Mouse (Mus musculus): ENCODE data around the gene Anapc1. TPM values are rescaled to one million over a fixed set of nuclear protein-coding genes. Genes with fewer than 3 reads are reported as not detected.

The Anapc1 gene
- total and polyA plus RNA-seq, 3 experiments = 51.7 to 146 (median 92.0) TPM

DNA sequence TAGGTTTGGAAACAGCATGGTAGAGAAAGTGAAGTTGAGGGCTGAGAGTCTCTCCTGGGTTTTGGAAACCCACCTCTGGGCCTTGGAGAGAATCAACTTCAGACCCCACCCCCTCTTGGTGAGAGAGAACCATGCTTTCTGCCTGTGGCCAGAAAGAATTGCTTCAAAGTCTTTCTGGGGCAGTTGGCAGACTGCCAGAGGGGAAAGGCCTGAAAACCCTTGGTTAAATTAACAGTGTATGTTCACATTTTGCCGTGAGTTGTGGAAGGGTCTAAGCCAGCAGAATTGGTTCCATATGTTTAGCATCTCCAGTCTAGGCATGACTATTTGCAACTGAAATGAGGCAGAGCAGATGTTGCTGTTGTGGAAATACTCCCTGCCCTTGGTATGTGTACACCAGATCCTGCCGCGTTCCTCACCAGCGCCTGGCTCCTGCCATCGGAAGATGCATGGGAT is 26.4 kb upstream of the Anapc1 start:
- Histone ChIP-seq H3K36me3 (replicated peaks in 1 of 2; ENCODE audit: control insufficient read depth in 1 of 2, insufficient read depth in 1 of 2, low read length in 1 of 2) (no peaks in the 10 kb centered on the region), H3K9me3 (replicated peaks; ENCODE audit: low read length) (no peaks in the 10 kb centered on the region), H3K9ac (ENCODE audit: insufficient read depth, low read depth) (no peak overlapping the region), H3K4me2 (ENCODE audit: insufficient read depth, low read depth, poor library complexity, severe bottlenecking) (no peak overlapping the region), H3K27me3 (replicated peaks) (no peaks in the 10 kb centered on the region), H3K4me1 (ENCODE audit: control insufficient read depth in 1 of 2, insufficient read depth in 2 of 2) (peaks cover 0 to 2% of the 10 kb centered on the region in 2 experiments; a peak in 3 of 4 replicates), H3K4me3 (replicated peaks in 1 of 3; ENCODE audit: low read depth in 2 of 3, low read length in 2 of 3, poor library complexity in 1 of 3) (no peak overlapping the region), H3K27ac (ENCODE audit: insufficient read depth, low read depth) (no peak overlapping the region), H3K79me2 (replicated peaks; ENCODE audit: control insufficient read depth, extremely low read depth, insufficient read depth, poor library complexity, severe bottlenecking) (no peaks in the 10 kb centered on the region)
- in situ Hi-C loops (cut with MboI; ENCODE audit: low pct_ligation_motif_present, low pct_unique_long_range_greater_than_20kb, low sequenced_read_pairs) = no loop called here
- no peak for DNase-seq (ENCODE audit: extremely low read depth)
- TF ChIP-seq MAX (IDR thresholded peaks at IDR 0.05; ENCODE audit: low read length) (no peak), MAFK (IDR thresholded peaks at IDR 0.05; ENCODE audit: insufficient replicate concordance, low read length) (no peak), CHD1 (IDR thresholded peaks at IDR 0.05; ENCODE audit: low read depth, low read length) (no peak), NELFE (IDR thresholded peaks at IDR 0.05; ENCODE audit: low read depth, low read length) (no peak), SIN3A (IDR thresholded peaks at IDR 0.05; ENCODE audit: low read length) (no peak), POLR2A (IDR thresholded peaks at IDR 0.05; ENCODE audit: low read depth, low read length) (no peak), CTCF (conservative IDR thresholded peaks at IDR 0.05 in 1 of 2, IDR thresholded peaks at IDR 0.05 in 1 of 2; ENCODE audit: low read depth in 2 of 2, low read length in 2 of 2) (no peak), USF2 (conservative IDR thresholded peaks at IDR 0.05; ENCODE audit: low read depth, low read length) (no peak), MEF2A (IDR thresholded peaks at IDR 0.05; ENCODE audit: borderline replicate concordance, low read depth, low read length) (no peak), JUND (conservative IDR thresholded peaks at IDR 0.05; ENCODE audit: low read depth, low read length) (no peak), EP300 (IDR thresholded peaks at IDR 0.05; ENCODE audit: low read length) (no peak), E2F4 (IDR thresholded peaks at IDR 0.05; ENCODE audit: insufficient replicate concordance, low read depth, low read length) (no peak), JUN (IDR thresholded peaks at IDR 0.05; ENCODE audit: insufficient read depth, low read depth, low read length) (no peak), GABPA (IDR thresholded peaks at IDR 0.05; ENCODE audit: insufficient replicate concordance, low read depth, low read length) (no peak), ZC3H11A (IDR thresholded peaks at IDR 0.05; ENCODE audit: low read depth, low read length) (no peak), MYC (IDR thresholded peaks at IDR 0.05; ENCODE audit: low read depth, low read length) (no peak), HCFC1 (IDR thresholded peaks at IDR 0.05; ENCODE audit: low read depth, low read length) (no peak), BHLHE40 (IDR thresholded peaks at IDR 0.05; ENCODE audit: low read depth, low read length) (no peak)
- dilution Hi-C loops (cut with MboI; ENCODE audit: extremely low pct_ligation_motif_present, extremely low pct_unique_long_range_greater_than_20kb, low sequenced_read_pairs) = no loop called here

DNA sequence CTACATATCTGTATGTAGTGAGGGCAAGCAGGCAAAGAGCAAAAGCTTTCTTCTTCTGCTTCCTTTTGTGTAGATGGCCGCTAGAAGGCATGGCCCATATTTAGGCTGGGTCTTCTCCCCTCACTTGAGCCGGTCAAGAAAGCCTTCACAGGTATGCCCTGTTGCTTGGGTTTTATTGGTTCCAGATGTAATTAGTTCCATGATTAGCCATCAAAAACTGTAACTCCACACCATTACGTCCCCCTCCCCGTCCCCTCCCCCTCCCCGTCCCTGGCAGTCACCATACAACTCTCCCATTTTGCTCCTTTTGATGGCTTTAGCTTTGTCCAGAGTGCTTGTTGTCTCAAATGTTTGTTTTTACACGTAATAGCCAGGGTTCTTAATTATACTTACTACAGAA is 25.7 kb upstream of the Anapc1 start:
- DNase-seq (ENCODE audit: extremely low read depth) = no peak
- H3K27me3 ChIP-seq (replicated peaks) = no peaks in the 10 kb centered on the region
- in situ Hi-C loops (cut with MboI; ENCODE audit: low pct_ligation_motif_present, low pct_unique_long_range_greater_than_20kb, low sequenced_read_pairs) = no loop called here
- no peak overlapping the region for H3K9ac ChIP-seq (ENCODE audit: insufficient read depth, low read depth)
- no peak overlapping the region for H3K4me3 ChIP-seq (replicated peaks in 1 of 3; ENCODE audit: low read depth in 2 of 3, low read length in 2 of 3, poor library complexity in 1 of 3)
- TF ChIP-seq ZNF384 (IDR thresholded peaks at IDR 0.05; ENCODE audit: low read depth, low read length) (no peak), ETS1 (conservative IDR thresholded peaks at IDR 0.05; ENCODE audit: low read depth, low read length) (no peak), MAX (IDR thresholded peaks at IDR 0.05; ENCODE audit: low read length) (no peak), ZMIZ1 (IDR thresholded peaks at IDR 0.05; ENCODE audit: low read depth, low read length) (no peak), ZC3H11A (IDR thresholded peaks at IDR 0.05; ENCODE audit: low read depth, low read length) (no peak), JUN (IDR thresholded peaks at IDR 0.05; ENCODE audit: insufficient read depth, low read depth, low read length) (no peak), NELFE (IDR thresholded peaks at IDR 0.05; ENCODE audit: low read depth, low read length) (no peak), E2F4 (IDR thresholded peaks at IDR 0.05; ENCODE audit: insufficient replicate concordance, low read depth, low read length) (no peak), UBTF (IDR thresholded peaks at IDR 0.05; ENCODE audit: low read depth, low read length) (no peak), MEF2A (IDR thresholded peaks at IDR 0.05; ENCODE audit: borderline replicate concordance, low read depth, low read length) (no peak), MYC (IDR thresholded peaks at IDR 0.05; ENCODE audit: low read depth, low read length) (no peak), RAD21 (IDR thresholded peaks at IDR 0.05; ENCODE audit: low read depth, low read length) (no peak)
- no peak overlapping the region for H3K4me2 ChIP-seq (ENCODE audit: insufficient read depth, low read depth, poor library complexity, severe bottlenecking)
- no peaks in the 10 kb centered on the region for H3K36me3 ChIP-seq (replicated peaks in 1 of 2; ENCODE audit: control insufficient read depth in 1 of 2, insufficient read depth in 1 of 2, low read length in 1 of 2)
- no peaks in the 10 kb centered on the region for H3K9me3 ChIP-seq (replicated peaks; ENCODE audit: low read length)
- peaks cover 0 to 2% of the 10 kb centered on the region in 2 experiments; a peak in 3 of 4 replicates for H3K4me1 ChIP-seq (ENCODE audit: control insufficient read depth in 1 of 2, insufficient read depth in 2 of 2)
- no peak overlapping the region for H3K27ac ChIP-seq (ENCODE audit: insufficient read depth, low read depth)
- dilution Hi-C loops (cut with MboI; ENCODE audit: extremely low pct_ligation_motif_present, extremely low pct_unique_long_range_greater_than_20kb, low sequenced_read_pairs) = no loop called here
- H3K79me2 ChIP-seq (replicated peaks; ENCODE audit: control insufficient read depth, extremely low read depth, insufficient read depth, poor library complexity, severe bottlenecking) = no peaks in the 10 kb centered on the region

All from CH12.LX (cell line).